Mouse (Mus musculus): ENCODE results near the gene Vil1. TPM values are rescaled to one million over a fixed set of nuclear protein-coding genes. Genes with fewer than 3 reads are reported as not detected.

Gene Vil1
- polyA plus RNA-seq, 1 experiment from 2014 or later, result 0.23 TPM

- H3K27ac ChIP-seq (ENCODE audit: low read depth, low read length), result no peak overlapping the region
- 43% methylated on average over 4 of the region's 4 CpGs for WGBS (ENCODE audit: insufficient replicate concordance)
- H3K4me1 ChIP-seq (ENCODE audit: control insufficient read depth, insufficient read depth, low read length), result peaks cover 4% of the 10 kb centered on the region
- H3K9me3 ChIP-seq (replicated peaks; ENCODE audit: control insufficient read depth, low read length), result no peaks in the 10 kb centered on the region
- no peak overlapping the region for H3K9ac ChIP-seq (ENCODE audit: low read depth, low read length)
- H3K4me2 ChIP-seq, result no peak overlapping the region
- no peaks in the 10 kb centered on the region for H3K36me3 ChIP-seq (ENCODE audit: control insufficient read depth, insufficient read depth, low read length)
- ATAC-seq (replicated peaks; ENCODE audit: insufficient number of reproducible peaks, low FRiP score, low TSS enrichment), result no peak
- no peak overlapping the region for H3K4me3 ChIP-seq (ENCODE audit: low read depth, low read length)
- no peaks in the 10 kb centered on the region for H3K27me3 ChIP-seq (ENCODE audit: control insufficient read depth, insufficient read depth, low read length)
Measured at GRCm38 (mm10) chr1:74370040-74370439, 39.1 kb upstream of the Vil1 start.

- no peak for ATAC-seq (replicated peaks; ENCODE audit: insufficient number of reproducible peaks, low FRiP score, low TSS enrichment)
- Histone ChIP-seq H3K4me3 (ENCODE audit: low read depth, low read length) (no peak overlapping the region), H3K27ac (ENCODE audit: low read depth, low read length) (no peak overlapping the region), H3K36me3 (ENCODE audit: control insufficient read depth, insufficient read depth, low read length) (no peaks in the 10 kb centered on the region), H3K27me3 (ENCODE audit: control insufficient read depth, insufficient read depth, low read length) (no peaks in the 10 kb centered on the region), H3K9ac (ENCODE audit: low read depth, low read length) (no peak overlapping the region), H3K9me3 (replicated peaks; ENCODE audit: control insufficient read depth, low read length) (no peaks in the 10 kb centered on the region), H3K4me1 (ENCODE audit: control insufficient read depth, insufficient read depth, low read length) (no peaks in the 10 kb centered on the region), H3K4me2 (no peak overlapping the region)
- 69% methylated on average over 4 of the region's 4 CpGs for WGBS (ENCODE audit: insufficient replicate concordance)
Measured at GRCm38 (mm10) chr1:74373372-74373771, 35.8 kb upstream of the Vil1 start.

- Histone ChIP-seq H3K9ac (ENCODE audit: low read depth, low read length) (no peak within 1 kb of the TSS), H3K27me3 (ENCODE audit: control insufficient read depth, insufficient read depth, low read length) (no peaks in the 10 kb centered on the region), H3K4me1 (ENCODE audit: control insufficient read depth, insufficient read depth, low read length) (no peaks in the 10 kb centered on the region), H3K4me2 (no peak within 1 kb of the TSS), H3K4me3 (ENCODE audit: low read depth, low read length) (no peak within 1 kb of the TSS), H3K36me3 (ENCODE audit: control insufficient read depth, insufficient read depth, low read length) (no peaks in the 10 kb centered on the region), H3K27ac (ENCODE audit: low read depth, low read length) (no peak within 1 kb of the TSS), H3K9me3 (replicated peaks; ENCODE audit: control insufficient read depth, low read length) (no peaks in the 10 kb centered on the region)
- ATAC-seq (replicated peaks; ENCODE audit: insufficient number of reproducible peaks, low FRiP score, low TSS enrichment), result no peak
- 71% methylated on average over 8 of the region's 8 CpGs for WGBS (ENCODE audit: insufficient replicate concordance)
Measured at GRCm38 (mm10) chr1:74374980-74375379, 34.2 kb upstream of the Vil1 start, which contains the start of gene Slc11a1. Gene Slc11a1 (plus strand): TSS chr1:74375195.

GRCm38 (mm10) chr1:74375561-74375960, 33.6 kb upstream of the Vil1 start:
- Histone ChIP-seq H3K9ac (ENCODE audit: low read depth, low read length) (no peak overlapping the region), H3K4me3 (ENCODE audit: low read depth, low read length) (no peak overlapping the region), H3K27me3 (ENCODE audit: control insufficient read depth, insufficient read depth, low read length) (no peaks in the 10 kb centered on the region), H3K36me3 (ENCODE audit: control insufficient read depth, insufficient read depth, low read length) (no peaks in the 10 kb centered on the region), H3K9me3 (replicated peaks; ENCODE audit: control insufficient read depth, low read length) (no peaks in the 10 kb centered on the region), H3K4me1 (ENCODE audit: control insufficient read depth, insufficient read depth, low read length) (no peaks in the 10 kb centered on the region), H3K4me2 (no peak overlapping the region), H3K27ac (ENCODE audit: low read depth, low read length) (no peak overlapping the region)
- 75% methylated on average over 10 of the region's 10 CpGs for WGBS (ENCODE audit: insufficient replicate concordance)
- no peak for ATAC-seq (replicated peaks; ENCODE audit: insufficient number of reproducible peaks, low FRiP score, low TSS enrichment)

GRCm38 (mm10) chr1:74376396-74376795, 32.8 kb upstream of the Vil1 start:
- Histone ChIP-seq H3K36me3 (ENCODE audit: control insufficient read depth, insufficient read depth, low read length) (no peaks in the 10 kb centered on the region), H3K4me3 (ENCODE audit: low read depth, low read length) (no peak overlapping the region), H3K27me3 (ENCODE audit: control insufficient read depth, insufficient read depth, low read length) (no peaks in the 10 kb centered on the region), H3K4me2 (no peak overlapping the region), H3K9ac (ENCODE audit: low read depth, low read length) (no peak overlapping the region), H3K9me3 (replicated peaks; ENCODE audit: control insufficient read depth, low read length) (no peaks in the 10 kb centered on the region), H3K27ac (ENCODE audit: low read depth, low read length) (no peak overlapping the region), H3K4me1 (ENCODE audit: control insufficient read depth, insufficient read depth, low read length) (no peaks in the 10 kb centered on the region)
- 79% methylated on average over 4 of the region's 4 CpGs for WGBS (ENCODE audit: insufficient replicate concordance)
- ATAC-seq (replicated peaks; ENCODE audit: insufficient number of reproducible peaks, low FRiP score, low TSS enrichment), result no peak

GRCm38 (mm10) chr1:74379058-74379504, 30.1 kb upstream of the Vil1 start:
- Histone ChIP-seq H3K27ac (ENCODE audit: low read depth, low read length) (no peak overlapping the region), H3K27me3 (ENCODE audit: control insufficient read depth, insufficient read depth, low read length) (no peaks in the 10 kb centered on the region), H3K4me2 (no peak overlapping the region), H3K9me3 (replicated peaks; ENCODE audit: control insufficient read depth, low read length) (no peaks in the 10 kb centered on the region), H3K9ac (ENCODE audit: low read depth, low read length) (no peak overlapping the region), H3K4me3 (ENCODE audit: low read depth, low read length) (no peak overlapping the region), H3K36me3 (ENCODE audit: control insufficient read depth, insufficient read depth, low read length) (no peaks in the 10 kb centered on the region), H3K4me1 (ENCODE audit: control insufficient read depth, insufficient read depth, low read length) (no peaks in the 10 kb centered on the region; the same call in 1 of the 2 replicates)
- WGBS (ENCODE audit: insufficient replicate concordance), result 75% methylated on average over 7 of the region's 7 CpGs
- no peak for ATAC-seq (replicated peaks; ENCODE audit: insufficient number of reproducible peaks, low FRiP score, low TSS enrichment)

- 80% methylated on average over 5 of the region's 5 CpGs for WGBS (ENCODE audit: insufficient replicate concordance)
- H3K27me3 ChIP-seq (ENCODE audit: control insufficient read depth, insufficient read depth, low read length), result no peaks in the 10 kb centered on the region
- H3K36me3 ChIP-seq (ENCODE audit: control insufficient read depth, insufficient read depth, low read length), result no peaks in the 10 kb centered on the region
- H3K4me3 ChIP-seq (ENCODE audit: low read depth, low read length), result no peak overlapping the region
- H3K27ac ChIP-seq (ENCODE audit: low read depth, low read length), result no peak overlapping the region
- H3K4me2 ChIP-seq, result no peak overlapping the region
- H3K4me1 ChIP-seq (ENCODE audit: control insufficient read depth, insufficient read depth, low read length), result no peaks in the 10 kb centered on the region; the same call in 1 of the 2 replicates
- no peaks in the 10 kb centered on the region for H3K9me3 ChIP-seq (replicated peaks; ENCODE audit: control insufficient read depth, low read length)
- H3K9ac ChIP-seq (ENCODE audit: low read depth, low read length), result no peak overlapping the region
- no peak for ATAC-seq (replicated peaks; ENCODE audit: insufficient number of reproducible peaks, low FRiP score, low TSS enrichment)
Measured at GRCm38 (mm10) chr1:74380484-74380883, 28.7 kb upstream of the Vil1 start.

GRCm38 (mm10) chr1:74381588-74382021, 27.6 kb upstream of the Vil1 start:
- no peak overlapping the region for H3K9ac ChIP-seq (ENCODE audit: low read depth, low read length)
- 83% methylated on average over 10 of the region's 10 CpGs for whole genome bisulfite sequencing (ENCODE audit: insufficient replicate concordance)
- no peaks in the 10 kb centered on the region for H3K27me3 ChIP-seq (ENCODE audit: control insufficient read depth, insufficient read depth, low read length)
- no peak overlapping the region for H3K4me3 ChIP-seq (ENCODE audit: low read depth, low read length)
- no peak overlapping the region for H3K27ac ChIP-seq (ENCODE audit: low read depth, low read length)
- no peak overlapping the region for H3K4me2 ChIP-seq
- no peaks in the 10 kb centered on the region for H3K36me3 ChIP-seq (ENCODE audit: control insufficient read depth, insufficient read depth, low read length)
- H3K9me3 ChIP-seq (replicated peaks; ENCODE audit: control insufficient read depth, low read length), result no peaks in the 10 kb centered on the region
- no peak for ATAC-seq (replicated peaks; ENCODE audit: insufficient number of reproducible peaks, low FRiP score, low TSS enrichment)
- H3K4me1 ChIP-seq (ENCODE audit: control insufficient read depth, insufficient read depth, low read length), result no peaks in the 10 kb centered on the region; the same call in 1 of the 2 replicates

GRCm38 (mm10) chr1:74383385-74383784, 25.8 kb upstream of the Vil1 start:
- 78% methylated on average over 13 of the region's 13 CpGs for WGBS (ENCODE audit: insufficient replicate concordance)
- no peaks in the 10 kb centered on the region for H3K27me3 ChIP-seq (ENCODE audit: control insufficient read depth, insufficient read depth, low read length)
- no peaks in the 10 kb centered on the region; the same call in 1 of the 2 replicates for H3K4me1 ChIP-seq (ENCODE audit: control insufficient read depth, insufficient read depth, low read length)
- no peak overlapping the region for H3K4me2 ChIP-seq
- ATAC-seq (replicated peaks; ENCODE audit: insufficient number of reproducible peaks, low FRiP score, low TSS enrichment), result no peak
- H3K27ac ChIP-seq (ENCODE audit: low read depth, low read length), result no peak overlapping the region
- H3K9me3 ChIP-seq (replicated peaks; ENCODE audit: control insufficient read depth, low read length), result no peaks in the 10 kb centered on the region
- no peak overlapping the region for H3K4me3 ChIP-seq (ENCODE audit: low read depth, low read length)
- no peak overlapping the region for H3K9ac ChIP-seq (ENCODE audit: low read depth, low read length)
- H3K36me3 ChIP-seq (ENCODE audit: control insufficient read depth, insufficient read depth, low read length), result no peaks in the 10 kb centered on the region

All from heart, embryonic 11.5 days (tissue).